Mouse (Mus musculus) midbrain, embryonic 15.5 days (tissue): ENCODE measurements around the gene Sipa1l2. TPM values are rescaled to one million over a fixed set of nuclear protein-coding genes. Genes with fewer than 3 reads are reported as not detected.
A peak's percentile ranks its signal among the peaks of the same experiment; 100 is the strongest.
"Not testable (repeated sequence)": the region's sequence is repeated elsewhere in the genome, so short reads cannot be mapped to it uniquely, and the experiment has no call there.

Source experiments
- ATAC-seq: fragments of 200-750 bp; cut with Nextera tagmentation; replicated peaks from 2 replicates; pipeline ENCODE4 v1.8.0; 2017; ENCODE audit warnings: moderate TSS enrichment
- H3K27ac ChIP-seq: fragments of 300-500 bp; sonication (generic); 2 replicates; pipeline ENCODE4 v1.5.1; 2015; ENCODE audit warnings: mild to moderate bottlenecking, inconsistent platforms
- H3K27me3 ChIP-seq: fragments of 300-500 bp; sonication (generic); replicated peaks from 2 replicates; pipeline ENCODE4 v1.6.1; 2015; ENCODE audit warnings: inconsistent platforms
- H3K36me3 ChIP-seq: fragments of 300-500 bp; sonication (generic); replicated peaks from 2 replicates; pipeline ENCODE4 v1.6.1; 2015; ENCODE audit warnings: inconsistent platforms
- H3K4me1 ChIP-seq: fragments of 300-500 bp; sonication (generic); 2 replicates; pipeline ENCODE4 v1.6.1; 2015; ENCODE audit warnings: inconsistent platforms
- H3K4me2 ChIP-seq: fragments of 300-500 bp; sonication (generic); 2 replicates; pipeline ENCODE4 v1.6.1; 2015; ENCODE audit warnings: inconsistent platforms, mild to moderate bottlenecking, moderate library complexity
- H3K4me3 ChIP-seq: fragments of 300-500 bp; sonication (generic); 2 replicates; pipeline ENCODE4 v1.5.1; 2015; ENCODE audit warnings: mild to moderate bottlenecking, inconsistent platforms
- H3K9ac ChIP-seq: fragments of 300-500 bp; sonication (generic); 2 replicates; pipeline ENCODE4 v1.6.1; 2015; ENCODE audit warnings: mild to moderate bottlenecking, inconsistent platforms
- H3K9me3 ChIP-seq: fragments of 300-500 bp; sonication (generic); 2 replicates; pipeline ENCODE4 v1.6.1; 2016; ENCODE audit warnings: inconsistent platforms
- WGBS: fragments of 180-500 bp; shearing (Covaris S2); methylation state at CpG from one replicate; pipeline ENCODE4 v1.1.7; 2015; ENCODE audit warnings: mixed read lengths; 5-methylcytosine and 5-hydroxymethylcytosine counted together
- polyA plus RNA-seq: library from polyadenylated mRNA; unstranded; fragments of >200 nt; fragmentation: Nextera tagmentation; extraction: Ambion mirVana; gene quantifications from 2 replicates; pipeline ENCODE4 v1.2.1, GENCODE M21; 2015

Sipa1l2 gene
- polyA plus RNA-seq, 1 experiment from 2014 or later: 28.7 TPM

GRCm38 (mm10) chr8:125529019-125529418, 40.6 kb downstream of the Sipa1l2 start:
- 34% methylated on average over 6 of the region's 6 CpGs for WGBS
- ATAC-seq: no peak
- Histone ChIP-seq H3K9ac (no peak overlapping the region), H3K9me3 (no peaks in the 10 kb centered on the region), H3K4me2 (no peak overlapping the region), H3K27ac (no peak overlapping the region), H3K27me3 (no peaks in the 10 kb centered on the region), H3K4me3 (no peak overlapping the region), H3K4me1 (peaks cover 88% of the 10 kb centered on the region), H3K36me3 (no peaks in the 10 kb centered on the region)

GRCm38 (mm10) chr8:125527941-125528340, 41.7 kb downstream of the Sipa1l2 start:
- Histone ChIP-seq H3K4me2 (no peak overlapping the region), H3K4me3 (no peak overlapping the region), H3K27me3 (no peaks in the 10 kb centered on the region), H3K4me1 (peaks cover 84% of the 10 kb centered on the region), H3K9me3 (no peaks in the 10 kb centered on the region), H3K36me3 (no peaks in the 10 kb centered on the region), H3K9ac (no peak overlapping the region), H3K27ac (0 out of 2 replicates have a peak overlapping the region, but pooled peaks have one; percentile 3)
- 50% methylated on average over 3 of the region's 3 CpGs for WGBS
- no peak for ATAC-seq

- peak overlapping the region; percentile 3; the same call in 1 of the 2 replicates for H3K27ac ChIP-seq
- 8% methylated on average over 7 of the region's 7 CpGs for WGBS
- peaks cover 84% of the 10 kb centered on the region for H3K4me1 ChIP-seq
- no peaks in the 10 kb centered on the region for H3K27me3 ChIP-seq
- no peaks in the 10 kb centered on the region for H3K36me3 ChIP-seq
- no peak overlapping the region for H3K9ac ChIP-seq
- H3K4me3 ChIP-seq: no peak overlapping the region
- peak; percentile 53; the same call in 1 of the 2 replicates for ATAC-seq
- H3K4me2 ChIP-seq: no peak overlapping the region
- H3K9me3 ChIP-seq: no peaks in the 10 kb centered on the region
Measured at GRCm38 (mm10) chr8:125526999-125527398, 42.6 kb downstream of the Sipa1l2 start.

- no peak overlapping the region for H3K4me3 ChIP-seq
- 40% methylated on average over 7 of the region's 7 CpGs for WGBS
- no peak for ATAC-seq
- H3K4me1 ChIP-seq: peaks cover 85% of the 10 kb centered on the region
- no peaks in the 10 kb centered on the region for H3K9me3 ChIP-seq
- H3K9ac ChIP-seq: no peak overlapping the region
- H3K27ac ChIP-seq: peak overlapping the region; percentile 3; the same call in 1 of the 2 replicates
- H3K27me3 ChIP-seq: no peaks in the 10 kb centered on the region
- H3K4me2 ChIP-seq: no peak overlapping the region
- no peaks in the 10 kb centered on the region for H3K36me3 ChIP-seq
Measured at GRCm38 (mm10) chr8:125526582-125526981, 43.0 kb downstream of the Sipa1l2 start.

- no peak for ATAC-seq
- no peak overlapping the region for H3K9ac ChIP-seq
- H3K27ac ChIP-seq: no peak overlapping the region
- no peaks in the 10 kb centered on the region for H3K27me3 ChIP-seq
- H3K36me3 ChIP-seq: no peaks in the 10 kb centered on the region
- 92% methylated on average over 2 of the region's 2 CpGs for WGBS
- no peaks in the 10 kb centered on the region for H3K9me3 ChIP-seq
- no peak overlapping the region for H3K4me2 ChIP-seq
- peaks cover 71% of the 10 kb centered on the region for H3K4me1 ChIP-seq
- no peak overlapping the region for H3K4me3 ChIP-seq
Measured at GRCm38 (mm10) chr8:125524479-125524878, 45.1 kb downstream of the Sipa1l2 start.

- Histone ChIP-seq H3K27ac (no peak overlapping the region), H3K27me3 (no peaks in the 10 kb centered on the region), H3K4me2 (no peak overlapping the region), H3K4me3 (no peak overlapping the region), H3K4me1 (peaks cover 62% of the 10 kb centered on the region), H3K36me3 (no peaks in the 10 kb centered on the region), H3K9ac (no peak overlapping the region), H3K9me3 (no peaks in the 10 kb centered on the region)
- 54% methylated on average over 5 of the region's 5 CpGs for WGBS
- ATAC-seq: no peak
Measured at GRCm38 (mm10) chr8:125523213-125523612, 46.4 kb downstream of the Sipa1l2 start.

- Histone ChIP-seq H3K27me3 (no peaks in the 10 kb centered on the region), H3K4me2 (no peak overlapping the region), H3K27ac (no peak overlapping the region), H3K4me1 (peaks cover 58% of the 10 kb centered on the region), H3K36me3 (no peaks in the 10 kb centered on the region), H3K4me3 (no peak overlapping the region), H3K9me3 (no peaks in the 10 kb centered on the region), H3K9ac (no peak overlapping the region)
- WGBS: 43% methylated on average over 6 of the region's 6 CpGs
- ATAC-seq: no peak
Measured at GRCm38 (mm10) chr8:125522151-125522550, 47.5 kb downstream of the Sipa1l2 start.

- H3K4me3 ChIP-seq: no peak overlapping the region
- WGBS: 73% methylated on average over 7 of the region's 7 CpGs
- H3K4me1 ChIP-seq: peaks cover 48% of the 10 kb centered on the region
- no peaks in the 10 kb centered on the region for H3K27me3 ChIP-seq
- H3K9ac ChIP-seq: no peak overlapping the region
- no peaks in the 10 kb centered on the region for H3K36me3 ChIP-seq
- H3K27ac ChIP-seq: no peak overlapping the region
- ATAC-seq: no peak
- no peak overlapping the region for H3K4me2 ChIP-seq
- no peaks in the 10 kb centered on the region for H3K9me3 ChIP-seq
Measured at GRCm38 (mm10) chr8:125521087-125521486, 48.5 kb downstream of the Sipa1l2 start.

- WGBS: 76% methylated on average over 2 of the region's 2 CpGs
- not testable (repeated sequence) for H3K4me2 ChIP-seq, H3K27ac ChIP-seq, H3K9ac ChIP-seq, H3K36me3 ChIP-seq, ATAC-seq, H3K9me3 ChIP-seq, H3K4me3 ChIP-seq, H3K27me3 ChIP-seq
- H3K4me1 ChIP-seq: peaks cover 43% of the 10 kb centered on the region
Measured at GRCm38 (mm10) chr8:125520308-125520707, 49.3 kb downstream of the Sipa1l2 start.

- Histone ChIP-seq H3K4me3 (no peak overlapping the region), H3K36me3 (no peaks in the 10 kb centered on the region), H3K9me3 (no peaks in the 10 kb centered on the region), H3K9ac (no peak overlapping the region), H3K27me3 (no peaks in the 10 kb centered on the region), H3K4me2 (no peak overlapping the region), H3K4me1 (peaks cover 45% of the 10 kb centered on the region), H3K27ac (no peak overlapping the region)
- 76% methylated on average over 4 of the region's 4 CpGs for WGBS
- ATAC-seq: no peak
Measured at GRCm38 (mm10) chr8:125518951-125519350, 50.7 kb downstream of the Sipa1l2 start.

GRCm38 (mm10) chr8:125518301-125518700, 51.3 kb downstream of the Sipa1l2 start:
- Histone ChIP-seq H3K4me3 (no peak overlapping the region), H3K4me2 (no peak overlapping the region), H3K4me1 (peaks cover 48% of the 10 kb centered on the region), H3K27me3 (no peaks in the 10 kb centered on the region), H3K9me3 (no peaks in the 10 kb centered on the region), H3K27ac (no peak overlapping the region), H3K36me3 (no peaks in the 10 kb centered on the region), H3K9ac (no peak overlapping the region)
- no peak for ATAC-seq
- WGBS: 93% methylated on average over 6 of the region's 6 CpGs

- peaks cover 43% of the 10 kb centered on the region for H3K4me1 ChIP-seq
- no peaks in the 10 kb centered on the region for H3K9me3 ChIP-seq
- no peak overlapping the region for H3K27ac ChIP-seq
- no peak overlapping the region for H3K9ac ChIP-seq
- H3K4me3 ChIP-seq: no peak overlapping the region
- no peaks in the 10 kb centered on the region for H3K27me3 ChIP-seq
- no peaks in the 10 kb centered on the region for H3K36me3 ChIP-seq
- ATAC-seq: no peak
- no peak overlapping the region for H3K4me2 ChIP-seq
- 59% methylated on average over 8 of the region's 8 CpGs for WGBS
Measured at GRCm38 (mm10) chr8:125517397-125517796, 52.2 kb downstream of the Sipa1l2 start.

- Histone ChIP-seq H3K27me3 (no peaks in the 10 kb centered on the region), H3K27ac (no peak overlapping the region), H3K9me3 (no peaks in the 10 kb centered on the region), H3K4me1 (peaks cover 33% of the 10 kb centered on the region), H3K4me2 (no peak overlapping the region), H3K4me3 (no peak overlapping the region), H3K36me3 (no peaks in the 10 kb centered on the region), H3K9ac (no peak overlapping the region)
- WGBS: 71% methylated on average over 6 of the region's 6 CpGs
- ATAC-seq: no peak
Measured at GRCm38 (mm10) chr8:125516115-125516905, 53.3 kb downstream of the Sipa1l2 start.
